Mouse (Mus musculus) frontal cortex, adult (tissue): ENCODE data around the gene Taar7b.

Experiments used
- ATAC-seq: cut with Nextera tagmentation; 2 replicates; pipeline ENCODE4 v1.9.2; 2017; ENCODE audit warnings: mild to moderate bottlenecking, moderate library complexity, mixed read lengths; ENCODE audit not compliant: low TSS enrichment

The Taar7b gene

GRCm38 (mm10) chr10:23999639-24000038 lies at the start of gene Taar7b:
Gene Taar7b, plus strand, starts transcription at chr10:23999939.
- no peak for ATAC-seq

- no peak for ATAC-seq
These were observed 48.0 kb upstream of the Taar7b start for GRCm38 (mm10) chr10:23951714-23952113.

DNA sequence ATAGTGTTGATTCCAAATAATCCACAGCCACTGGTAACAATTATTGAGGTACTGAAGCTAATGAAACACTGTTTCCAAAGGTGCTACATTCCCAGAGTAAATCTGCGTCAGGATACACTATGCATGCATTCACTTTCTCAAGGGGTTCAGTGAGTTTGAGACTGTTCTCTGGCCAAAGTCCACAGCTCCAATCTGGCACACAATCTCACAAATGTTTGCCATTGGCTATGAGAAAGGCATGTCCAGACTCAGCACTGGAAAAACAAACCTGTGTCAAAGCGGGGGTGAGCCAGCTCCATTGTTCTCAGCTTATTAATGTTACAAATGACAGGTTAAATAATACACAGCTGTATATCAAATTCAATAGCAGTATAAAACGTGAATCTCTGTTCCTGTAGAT lies 40.7 kb upstream of the Taar7b start:
- ATAC-seq = no peak

DNA sequence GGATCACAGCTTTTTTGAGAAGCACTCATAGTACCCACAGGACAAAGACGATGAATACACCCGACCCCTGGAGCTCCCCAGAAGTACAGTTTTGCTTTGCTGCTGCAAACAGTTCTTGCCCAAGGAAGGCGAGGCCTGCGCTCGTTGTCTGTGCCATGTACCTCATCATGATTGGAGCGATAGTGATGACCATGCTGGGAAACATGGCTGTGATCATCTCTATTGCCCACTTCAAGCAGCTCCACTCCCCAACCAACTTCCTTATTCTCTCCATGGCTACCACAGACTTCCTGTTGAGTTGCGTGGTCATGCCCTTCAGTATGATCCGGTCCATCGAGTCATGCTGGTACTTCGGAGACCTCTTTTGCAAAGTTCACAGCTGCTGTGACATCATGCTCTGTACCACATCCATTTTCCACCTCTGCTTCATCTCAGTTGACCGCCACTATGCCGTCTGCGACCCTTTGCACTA lies 39.3 kb upstream of the Taar7b start, which contains the start of gene Taar4:
Gene Taar4 (plus strand): TSS at position 51 of the 472 bp plus-strand sequence.
- ATAC-seq = no peak

DNA sequence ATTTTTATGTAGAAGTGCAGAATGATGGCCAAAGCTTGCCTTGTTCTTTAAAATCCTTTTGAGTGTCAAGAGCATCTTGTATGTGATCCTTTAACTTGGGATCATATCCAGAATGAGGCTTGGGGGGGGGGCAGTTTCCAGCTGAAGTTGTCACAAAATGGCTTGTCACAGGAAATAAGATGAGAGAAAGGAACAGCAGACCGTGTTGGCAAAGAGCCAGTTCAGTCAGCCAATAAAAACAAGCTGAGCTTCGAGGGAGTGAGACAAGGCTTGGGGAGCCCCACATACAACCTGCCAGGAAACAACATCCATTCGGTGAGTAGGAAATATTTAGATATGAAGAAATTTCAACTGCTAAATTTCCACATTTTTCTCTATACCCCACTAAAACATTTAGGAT lies 36.3 kb upstream of the Taar7b start:
- no peak for ATAC-seq

DNA sequence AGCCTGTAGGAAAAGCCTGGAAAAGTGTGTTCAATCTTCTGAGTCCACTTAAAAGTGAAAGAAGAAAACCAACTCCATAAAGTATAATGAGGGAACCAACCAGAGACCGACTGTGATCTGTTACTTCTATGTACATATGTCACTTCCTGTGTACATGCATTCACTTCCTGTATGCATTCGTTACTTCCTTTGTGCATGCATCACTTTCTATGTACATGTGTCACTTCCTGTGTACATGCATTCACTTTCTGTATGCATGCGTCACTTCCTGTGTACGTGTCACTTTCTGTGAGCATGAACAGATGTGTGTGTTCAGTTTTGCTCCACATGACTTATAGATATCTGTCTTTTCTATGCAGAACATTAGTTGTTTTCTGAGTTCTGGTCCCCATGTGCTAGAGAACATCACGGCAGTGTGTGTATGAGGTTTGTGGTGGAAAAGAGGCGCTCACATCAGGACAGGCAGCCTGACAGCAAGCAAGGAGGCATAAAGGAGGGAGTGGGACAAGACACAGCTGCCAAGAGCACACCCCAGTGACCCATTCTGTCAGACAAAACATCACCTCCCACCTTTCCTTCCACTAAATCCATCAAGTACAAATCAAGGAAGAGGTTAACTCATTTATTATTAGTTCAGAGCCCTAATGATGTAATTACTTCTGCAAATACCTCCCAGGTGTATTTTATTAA lies 34.7 kb upstream of the Taar7b start:
- ATAC-seq = no peak

DNA sequence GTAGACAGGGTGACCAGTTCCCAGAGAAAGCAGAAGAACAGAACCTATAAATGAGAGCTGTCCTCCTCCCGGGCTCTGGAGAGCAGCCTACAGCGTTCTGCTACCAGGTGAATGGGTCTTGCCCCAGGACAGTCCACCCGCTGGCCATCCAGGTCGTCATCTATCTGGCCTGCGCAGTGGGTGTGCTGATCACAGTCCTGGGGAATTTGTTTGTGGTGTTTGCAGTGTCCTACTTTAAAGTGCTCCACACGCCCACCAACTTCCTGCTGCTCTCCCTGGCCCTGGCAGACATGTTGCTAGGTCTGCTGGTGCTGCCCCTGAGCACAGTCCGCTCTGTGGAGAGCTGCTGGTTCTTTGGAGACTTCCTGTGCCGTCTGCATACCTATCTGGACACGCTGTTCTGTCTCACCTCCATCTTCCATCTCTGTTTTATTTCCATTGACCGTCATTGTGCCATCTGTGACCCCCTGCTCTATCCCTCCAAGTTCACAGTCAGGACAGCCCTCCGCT lies 29.0 kb upstream of the Taar7b start, which contains the start of gene Taar5:
Gene Taar5 (plus strand): TSS at position 51 of the 510 bp plus-strand sequence.
- ATAC-seq = no peak

GRCm38 (mm10) chr10:23971256-23971655 lies 28.5 kb upstream of the Taar7b start:
- ATAC-seq = no peak

GRCm38 (mm10) chr10:23977958-23978357 lies 21.8 kb upstream of the Taar7b start:
- no peak for ATAC-seq

- ATAC-seq = peak; percentile 99
These were observed 20.6 kb upstream of the Taar7b start for GRCm38 (mm10) chr10:23978901-23979705.

- ATAC-seq = no peak
These were observed 14.2 kb upstream of the Taar7b start, which contains the start of gene Taar6 for GRCm38 (mm10) chr10:23985546-23985945. Gene Taar6, minus strand, starts transcription at chr10:23985646.

- ATAC-seq = no peak
These were observed 13.3 kb upstream of the Taar7b start for GRCm38 (mm10) chr10:23986419-23986818.

GRCm38 (mm10) chr10:23993381-23993780 lies 6.4 kb upstream of the Taar7b start, which contains the start of gene Taar7a:
Gene Taar7a, minus strand, starts transcription at chr10:23993481.
- ATAC-seq = no peak

DNA sequence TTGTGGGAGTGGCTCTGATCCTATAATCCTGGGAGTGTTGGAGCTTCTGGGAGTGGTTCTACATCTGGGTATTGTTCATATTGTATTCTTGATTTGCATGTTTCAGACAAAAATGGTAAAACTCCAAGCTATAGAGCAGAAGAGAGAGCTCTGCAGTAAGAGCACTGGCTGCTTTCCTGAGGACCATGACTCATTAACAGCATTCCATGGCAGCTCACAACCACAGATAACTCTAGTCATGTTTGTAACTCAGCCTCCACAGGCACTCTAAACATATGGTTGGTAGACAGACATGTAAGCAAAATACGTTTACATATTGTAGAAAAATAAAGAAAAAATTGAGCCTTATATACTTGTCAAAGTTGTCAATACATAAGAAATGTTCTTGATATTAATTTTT lies 6.7 kb downstream of the Taar7b start:
- no peak; the same call in 1 of the 2 replicates for ATAC-seq

DNA sequence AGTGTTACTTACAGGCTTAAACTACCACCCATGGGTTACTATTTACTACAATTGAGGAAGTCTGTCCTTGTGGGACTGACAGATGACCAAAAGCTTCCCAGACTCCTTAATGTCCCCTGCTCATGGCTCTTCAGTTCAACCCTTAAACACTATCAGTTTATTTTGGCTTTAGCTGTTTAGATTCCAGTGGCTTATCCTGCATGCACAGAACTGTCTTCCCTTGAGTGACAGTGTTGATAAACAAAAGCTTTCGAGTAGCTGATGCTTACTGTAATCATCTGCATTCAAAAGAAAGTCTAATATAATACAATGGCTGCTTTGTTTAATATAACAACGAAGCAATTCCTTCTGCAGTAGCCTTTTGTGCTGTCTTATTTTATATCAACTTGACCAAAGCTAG lies 7.3 kb downstream of the Taar7b start:
- ATAC-seq = no peak

- ATAC-seq = no peak
These were observed 8.4 kb downstream of the Taar7b start for GRCm38 (mm10) chr10:24008143-24008542.

DNA sequence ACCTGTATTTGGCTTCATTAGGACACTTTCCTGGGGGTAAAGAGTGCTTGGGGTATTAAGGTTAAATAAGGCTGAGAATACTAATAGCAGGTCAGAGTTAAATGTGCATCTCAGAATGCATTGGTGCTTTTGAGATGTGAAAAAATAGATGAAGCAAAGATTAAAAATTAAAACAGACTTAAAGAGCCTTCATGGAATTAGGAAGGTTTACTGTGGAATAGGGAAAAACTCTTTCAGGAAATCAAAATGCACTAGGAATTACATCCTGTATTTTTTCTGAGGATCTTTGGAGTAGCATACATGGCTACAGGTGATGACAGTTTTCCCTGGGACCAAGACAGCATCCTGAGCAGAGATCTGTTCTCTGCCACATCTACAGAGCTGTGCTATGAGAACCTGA lies 27.2 kb downstream of the Taar7b start, which contains the start of gene Taar7d:
Gene Taar7d (plus strand): TSS at position 301 of the 400 bp plus-strand sequence.
- no peak for ATAC-seq

GRCm38 (mm10) chr10:24031347-24031746 lies 31.6 kb downstream of the Taar7b start:
- ATAC-seq = no peak

DNA sequence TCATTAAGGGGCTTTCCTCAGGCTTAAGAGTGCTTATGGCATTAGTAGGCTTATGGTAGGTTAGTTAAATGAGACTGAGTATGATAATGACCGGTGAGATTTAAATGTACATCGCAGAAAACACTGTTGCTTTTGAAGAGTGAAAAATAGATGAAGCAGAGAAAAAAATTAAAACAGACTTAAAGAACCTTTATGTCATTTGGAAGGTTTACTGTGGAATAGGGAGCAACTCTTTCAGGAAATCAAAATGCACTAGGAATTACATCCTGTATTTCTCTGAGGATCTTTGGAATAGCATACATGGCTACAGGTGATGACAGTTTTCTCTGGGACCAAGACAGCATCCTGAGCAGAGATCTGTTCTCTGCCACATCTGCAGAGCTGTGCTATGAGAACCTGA lies 37.6 kb downstream of the Taar7b start, which contains the start of gene Taar7e:
Gene Taar7e (plus strand): TSS at position 301 of the 400 bp plus-strand sequence.
- no peak for ATAC-seq

DNA sequence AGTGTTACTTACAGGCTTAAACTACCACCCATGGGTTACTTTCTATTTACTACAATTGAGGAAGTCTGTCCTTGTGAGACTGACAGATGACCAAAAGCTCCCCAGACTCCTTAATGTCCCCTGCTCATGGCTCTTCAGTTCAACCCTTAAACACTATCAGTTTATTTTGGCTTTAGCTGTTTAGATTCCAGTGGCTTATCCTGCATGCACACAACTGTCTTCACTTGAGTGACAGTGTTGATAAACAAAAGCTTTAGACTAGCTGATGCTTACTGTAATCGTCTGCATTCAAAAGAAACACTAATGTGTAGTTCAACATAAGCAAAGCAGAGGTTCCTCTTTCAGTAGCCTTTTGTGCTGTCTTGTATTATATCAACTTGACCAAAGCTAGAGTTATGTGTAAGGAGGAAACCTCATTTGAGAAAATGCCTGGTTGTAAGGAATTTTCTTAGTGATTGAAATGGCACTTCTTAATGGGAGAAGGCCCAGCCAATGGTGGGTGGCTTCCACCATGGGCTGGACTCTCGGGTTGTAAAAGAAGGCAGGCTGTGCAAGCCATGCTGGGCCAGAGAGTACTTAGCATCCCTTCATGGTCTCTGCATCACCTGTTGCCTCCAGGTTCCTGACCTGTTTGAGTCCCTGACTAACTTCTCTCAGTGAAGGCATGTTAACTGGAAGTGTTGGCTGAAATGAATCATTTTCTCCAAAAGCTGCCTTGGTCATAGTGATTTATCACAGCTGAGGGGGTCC lies 40.6 kb downstream of the Taar7b start:
- no peak for ATAC-seq

- ATAC-seq = no peak
These were observed 49.5 kb downstream of the Taar7b start, which contains the start of gene Taar7f for GRCm38 (mm10) chr10:24049210-24049609. Gene Taar7f, plus strand, starts transcription at chr10:24049510.
